Mouse (Mus musculus) lung, embryonic 15.5 days (tissue): Measurements from ENCODE around the gene Nmral1. TPM values are rescaled to one million over a fixed set of nuclear protein-coding genes. Genes with fewer than 3 reads are reported as not detected.
"Not testable (repeated sequence)": the region's sequence is repeated elsewhere in the genome, so short reads cannot be mapped to it uniquely, and the experiment has no call there.

Experiments used
- ATAC-seq: fragments of 200-750 bp; cut with Nextera tagmentation; 2 replicates; pipeline ENCODE4 v1.8.0; 2017; ENCODE audit warnings: moderate number of reproducible peaks, borderline replicate concordance; ENCODE audit not compliant: low FRiP score, low TSS enrichment; ENCODE audit errors: extremely low read depth
- H3K27ac ChIP-seq: fragments of 300-500 bp; sonication (generic); 2 replicates; pipeline ENCODE4 v1.5.1; 2015; ENCODE audit warnings: moderate library complexity, mild to moderate bottlenecking, inconsistent platforms
- H3K27me3 ChIP-seq: fragments of 300-500 bp; sonication (generic); 2 replicates; pipeline ENCODE4 v1.6.1; 2015; ENCODE audit warnings: inconsistent platforms
- H3K36me3 ChIP-seq: fragments of 300-500 bp; sonication (generic); 2 replicates; pipeline ENCODE4 v1.6.1; 2015; ENCODE audit warnings: inconsistent platforms
- H3K4me1 ChIP-seq: fragments of 300-500 bp; sonication (generic); 2 replicates; pipeline ENCODE4 v1.6.1; 2015; ENCODE audit warnings: inconsistent platforms
- H3K4me2 ChIP-seq: fragments of 300-500 bp; sonication (generic); 2 replicates; pipeline ENCODE4 v1.6.1; 2015; ENCODE audit warnings: inconsistent platforms, mild to moderate bottlenecking, moderate library complexity
- H3K4me3 ChIP-seq: fragments of 300-500 bp; sonication (generic); 2 replicates; pipeline ENCODE4 v1.5.1; 2015; ENCODE audit warnings: mild to moderate bottlenecking, inconsistent platforms
- H3K9ac ChIP-seq: fragments of 300-500 bp; sonication (generic); 2 replicates; pipeline ENCODE4 v1.6.1; 2015; ENCODE audit warnings: inconsistent platforms
- H3K9me3 ChIP-seq: fragments of 300-500 bp; sonication (generic); 2 replicates; pipeline ENCODE4 v1.6.1; 2016; ENCODE audit warnings: inconsistent platforms
- WGBS: fragments of 180-500 bp; shearing (Covaris S2); methylation state at CpG from one replicate; pipeline ENCODE4 v1.1.7; 2015; 5-methylcytosine and 5-hydroxymethylcytosine counted together
- polyA plus RNA-seq: library from polyadenylated mRNA; unstranded; fragments of >200 nt; fragmentation: Nextera tagmentation; extraction: Ambion mirVana; gene quantifications from 2 replicates; pipeline ENCODE4 v1.2.1, GENCODE M21; 2015

Gene Nmral1
- polyA plus RNA-seq, 1 experiment from 2014 or later, result 78.7 TPM

GRCm38 (mm10) chr16:4711173-4711572 is 8.0 kb downstream of the Nmral1 start:
- no peaks in the 10 kb centered on the region for H3K27me3 ChIP-seq
- no peaks in the 10 kb centered on the region for H3K4me1 ChIP-seq
- 90% methylated on average over 4 of the region's 4 CpGs for WGBS
- H3K9me3 ChIP-seq, result no peaks in the 10 kb centered on the region
- no peak overlapping the region for H3K27ac ChIP-seq
- no peak for ATAC-seq
- H3K9ac ChIP-seq, result no peak overlapping the region
- H3K4me3 ChIP-seq, result no peak overlapping the region
- peaks cover 65% of the 10 kb centered on the region for H3K36me3 ChIP-seq
- H3K4me2 ChIP-seq, result no peak overlapping the region

DNA sequence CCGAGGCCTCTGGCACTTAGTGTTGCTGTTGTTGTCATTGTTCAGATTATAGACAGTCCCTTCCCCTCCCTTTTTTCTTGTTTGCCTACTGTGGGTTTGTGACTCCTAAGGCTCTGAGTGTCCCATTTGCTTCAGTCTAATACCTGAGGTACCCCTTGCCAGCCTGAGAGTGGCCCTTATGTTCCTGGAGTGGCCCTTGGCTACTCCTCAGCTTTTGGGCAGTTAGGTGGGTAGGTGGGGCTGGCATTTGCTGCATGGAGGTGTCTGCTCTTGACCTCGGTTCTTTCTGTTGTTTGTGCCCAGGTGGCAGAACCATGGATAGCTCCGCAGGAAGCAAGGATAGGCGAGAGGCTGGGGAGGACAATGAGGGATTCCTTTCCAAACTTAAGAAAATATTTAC is 13.6 kb downstream of the Nmral1 start:
- Histone ChIP-seq H3K36me3 (peaks cover 79% of the 10 kb centered on the region), H3K27ac (no peak overlapping the region), H3K4me3 (no peak overlapping the region), H3K27me3 (no peaks in the 10 kb centered on the region), H3K9ac (no peak overlapping the region), H3K9me3 (no peaks in the 10 kb centered on the region), H3K4me2 (no peak overlapping the region), H3K4me1 (no peaks in the 10 kb centered on the region)
- WGBS, result 47% methylated on average over 4 of the region's 4 CpGs
- no peak for ATAC-seq

DNA sequence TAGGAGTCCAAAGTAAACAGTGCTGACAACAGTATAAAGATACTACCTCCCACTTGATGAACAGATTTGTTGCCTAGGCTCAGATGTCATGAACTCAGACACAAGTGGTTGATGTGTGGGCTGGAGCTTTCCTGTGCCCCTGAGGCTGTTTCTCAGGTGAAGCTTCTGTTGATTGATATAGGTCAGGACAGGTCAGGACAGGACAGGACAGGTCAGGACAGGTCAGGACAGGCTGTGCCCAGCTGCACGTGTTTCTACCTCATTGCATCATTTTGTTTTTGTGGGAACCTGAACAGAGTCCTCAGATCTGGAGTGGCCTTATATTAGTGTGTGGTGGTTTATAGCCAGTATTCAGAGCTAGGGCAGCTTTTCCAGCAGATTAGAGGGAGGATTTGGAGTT is 16.5 kb downstream of the Nmral1 start:
- no peak overlapping the region for H3K27ac ChIP-seq
- H3K4me1 ChIP-seq, result no peaks in the 10 kb centered on the region
- no peaks in the 10 kb centered on the region for H3K9me3 ChIP-seq
- no peak overlapping the region for H3K4me2 ChIP-seq
- no peak overlapping the region for H3K9ac ChIP-seq
- H3K27me3 ChIP-seq, result no peaks in the 10 kb centered on the region
- no peak for ATAC-seq
- H3K4me3 ChIP-seq, result no peak overlapping the region
- peaks cover 94% of the 10 kb centered on the region for H3K36me3 ChIP-seq
- 65% methylated on average over 1 of the region's 1 CpGs for WGBS

- 88% methylated on average over 3 of the region's 3 CpGs for WGBS
- H3K36me3 ChIP-seq, result peaks cover 95% of the 10 kb centered on the region
Measured at GRCm38 (mm10) chr16:4701211-4701610, 17.9 kb downstream of the Nmral1 start.

GRCm38 (mm10) chr16:4689371-4689770 is 29.8 kb downstream of the Nmral1 start:
- Histone ChIP-seq H3K36me3 (peaks cover 65% of the 10 kb centered on the region), H3K4me1 (peaks cover 14% of the 10 kb centered on the region)
- H3K9me3 ChIP-seq, ATAC-seq, H3K4me3 ChIP-seq, H3K9ac ChIP-seq, H3K27ac ChIP-seq, H3K4me2 ChIP-seq, H3K27me3 ChIP-seq: not testable (repeated sequence)
- 97% methylated on average over 4 of the region's 4 CpGs for WGBS

More at GRCm38 (mm10) chr16:4701211-4701610, 17.9 kb downstream of the Nmral1 start:
- ATAC-seq, result no peak
- Histone ChIP-seq H3K9ac (no peak overlapping the region), H3K27me3 (no peaks in the 10 kb centered on the region), H3K27ac (no peak overlapping the region), H3K4me2 (no peak overlapping the region), H3K9me3 (no peaks in the 10 kb centered on the region), H3K4me3 (no peak overlapping the region), H3K4me1 (no peaks in the 10 kb centered on the region)

DNA sequence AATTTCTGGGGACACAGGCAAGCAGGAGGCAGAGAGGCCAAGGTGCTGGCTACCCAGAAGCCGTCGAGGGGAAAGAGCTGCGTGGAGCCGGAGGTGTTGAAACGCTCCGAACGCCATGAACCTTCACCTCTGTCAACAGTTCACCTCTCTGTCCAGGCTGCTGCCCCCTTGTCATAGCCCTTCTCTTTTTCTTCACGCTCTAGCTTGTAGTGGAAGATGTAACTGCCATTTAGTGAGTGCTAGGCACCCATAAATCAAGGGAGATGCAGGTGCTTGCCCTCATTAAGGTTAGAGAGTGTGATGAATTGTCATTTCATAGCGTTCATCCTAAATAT is 34.7 kb downstream of the Nmral1 start:
- Histone ChIP-seq H3K9ac (peak overlapping the region; percentile 82), H3K4me1 (peaks cover 16% of the 10 kb centered on the region), H3K9me3 (no peaks in the 10 kb centered on the region), H3K4me3 (peak overlapping the region; percentile 64), H3K27ac (no peak overlapping the region; the same call in 1 of the 2 replicates), H3K36me3 (peaks cover 20% of the 10 kb centered on the region), H3K4me2 (peak overlapping the region; percentile 93), H3K27me3 (no peaks in the 10 kb centered on the region)
- WGBS, result 0% methylated on average over 9 of the region's 9 CpGs
- ATAC-seq, result no peak

DNA sequence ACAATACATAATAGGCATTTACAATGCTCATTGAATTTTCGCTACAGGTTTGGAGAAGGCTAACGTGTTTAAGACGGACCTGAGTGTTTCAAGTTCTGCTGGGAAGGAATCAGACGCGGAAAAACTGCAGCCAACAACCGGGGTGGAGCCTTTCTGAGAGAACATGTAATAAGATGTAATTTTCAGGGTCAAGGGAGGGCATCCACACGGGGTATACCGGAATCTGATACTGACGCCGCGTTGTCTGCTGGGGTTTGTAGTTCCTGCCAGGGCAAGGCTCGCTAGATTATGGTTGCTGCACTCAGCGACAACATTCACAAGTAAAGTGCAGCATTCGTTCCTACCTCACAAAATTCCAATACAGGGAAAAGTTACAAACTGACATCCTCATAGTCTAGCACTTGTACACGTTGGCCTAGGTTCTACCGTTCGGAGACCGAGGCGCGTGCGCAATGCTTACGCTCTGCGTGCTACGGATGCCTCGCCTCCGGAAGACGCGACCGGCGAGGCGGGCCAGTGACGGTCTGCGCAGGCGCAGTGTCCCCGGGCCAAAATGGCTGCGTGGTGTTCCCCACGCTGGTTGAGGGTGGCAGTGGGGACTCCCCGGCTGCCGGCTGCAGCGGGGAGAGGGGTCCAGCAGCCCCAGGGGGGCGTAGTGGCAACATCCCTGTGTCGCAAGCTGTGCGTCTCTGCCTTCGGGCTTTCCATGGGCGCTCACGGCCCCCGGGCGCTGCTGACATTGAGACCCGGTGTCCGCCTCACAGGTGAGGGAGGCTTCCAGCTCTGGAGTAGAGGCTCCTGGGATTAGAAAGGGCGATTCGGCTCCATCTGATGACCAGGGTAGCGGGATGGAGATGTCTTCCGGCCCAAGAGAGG is 35.3 kb downstream of the Nmral1 start:
- peak overlapping the region; percentile 64 for H3K4me3 ChIP-seq
- H3K27ac ChIP-seq, result peak overlapping the region; percentile 55
- H3K36me3 ChIP-seq, result peaks cover 14% of the 10 kb centered on the region
- H3K9ac ChIP-seq, result peak overlapping the region; percentile 82
- peaks cover 20% of the 10 kb centered on the region for H3K4me1 ChIP-seq
- peak overlapping the region; percentile 93 for H3K4me2 ChIP-seq
- H3K27me3 ChIP-seq, result no peaks in the 10 kb centered on the region
- no peaks in the 10 kb centered on the region for H3K9me3 ChIP-seq
- under 1% methylated on average over 54 of the region's 54 CpGs for WGBS
- ATAC-seq, result peak; percentile 79

- peak overlapping the region; percentile 64 for H3K4me3 ChIP-seq
- H3K9ac ChIP-seq, result peak overlapping the region; percentile 82
- H3K4me2 ChIP-seq, result peak overlapping the region; percentile 93
- H3K27me3 ChIP-seq, result no peaks in the 10 kb centered on the region
- H3K36me3 ChIP-seq, result peaks cover 11% of the 10 kb centered on the region
- H3K9me3 ChIP-seq, result no peaks in the 10 kb centered on the region
- ATAC-seq, result no peak
- H3K4me1 ChIP-seq, result peaks cover 27% of the 10 kb centered on the region
- peak overlapping the region; percentile 55 for H3K27ac ChIP-seq
- 23% methylated on average over 9 of the region's 9 CpGs for WGBS
Measured at GRCm38 (mm10) chr16:4683193-4683580, 36.0 kb downstream of the Nmral1 start.

GRCm38 (mm10) chr16:4682628-4683179 is 36.5 kb downstream of the Nmral1 start:
- no peak overlapping the region for H3K27ac ChIP-seq
- peak overlapping the region; percentile 93 for H3K4me2 ChIP-seq
- H3K9ac ChIP-seq, result peak overlapping the region; percentile 82; the same call in 1 of the 2 replicates
- no peaks in the 10 kb centered on the region for H3K27me3 ChIP-seq
- 79% methylated on average over 4 of the region's 4 CpGs for WGBS
- H3K9me3 ChIP-seq, result no peaks in the 10 kb centered on the region
- H3K4me3 ChIP-seq, result no peak overlapping the region
- no peak for ATAC-seq
- H3K4me1 ChIP-seq, result peaks cover 27% of the 10 kb centered on the region
- H3K36me3 ChIP-seq, result peaks cover 6% of the 10 kb centered on the region

GRCm38 (mm10) chr16:4680922-4681455 is 38.2 kb downstream of the Nmral1 start:
- H3K27me3 ChIP-seq, result not testable (repeated sequence)
- 73% methylated on average over 3 of the region's 3 CpGs for WGBS

GRCm38 (mm10) chr16:4679121-4680018 is 39.8 kb downstream of the Nmral1 start, which contains the start of gene Coro7:
Gene Coro7, minus strand, starts transcription at chr16:4679777.
- peak; percentile 93 for ATAC-seq
- peak within 1 kb of the TSS; percentile 70 for H3K4me3 ChIP-seq
- H3K27ac ChIP-seq, result 0 out of 2 replicates have a peak within 1 kb of the TSS, but pooled peaks have one; percentile 2
- WGBS, result under 1% methylated on average over 47 of the region's 47 CpGs
- peaks cover 13% of the 10 kb centered on the region for H3K4me1 ChIP-seq
- peak within 1 kb of the TSS; percentile 84 for H3K4me2 ChIP-seq
- H3K9ac ChIP-seq, result peak within 1 kb of the TSS; percentile 61
- no peaks in the 10 kb centered on the region for H3K27me3 ChIP-seq
- no peaks in the 10 kb centered on the region for H3K9me3 ChIP-seq
- H3K36me3 ChIP-seq, result peaks cover 15% of the 10 kb centered on the region

More at GRCm38 (mm10) chr16:4680922-4681455, 38.2 kb downstream of the Nmral1 start:
- not testable (repeated sequence) for H3K27ac ChIP-seq, H3K4me3 ChIP-seq, H3K9ac ChIP-seq, ATAC-seq, H3K4me2 ChIP-seq, H3K36me3 ChIP-seq, H3K9me3 ChIP-seq
- H3K4me1 ChIP-seq, result peaks cover 27% of the 10 kb centered on the region
